Mouse (Mus musculus) CH12.LX (cell line): ENCODE measurements around the gene Wfdc3. TPM values are rescaled to one million over a fixed set of nuclear protein-coding genes. Genes with fewer than 3 reads are reported as not detected.

Experiments
- DNase-seq: peaks from one replicate; pipeline ENCODE4 v3.0.0-alpha.2; 2013; ENCODE audit errors: extremely low read depth
- H3K27ac ChIP-seq: 2 replicates; pipeline ENCODE4 v1.5.1; 2012; ENCODE audit warnings: low read depth, mild to moderate bottlenecking, control low read depth, moderate library complexity; ENCODE audit not compliant: insufficient read depth
- H3K27me3 ChIP-seq: replicated peaks from 2 replicates; pipeline ENCODE3; 2012; ENCODE audit warnings: inconsistent platforms
- H3K36me3 ChIP-seq, 2 experiments: replicated peaks in 1 of 2; 2 replicates each; pipeline versions ENCODE3 to v1.6.1; 2012; ENCODE audit warnings: inconsistent platforms in 1 of 2, low read length in 1 of 2, mild to moderate bottlenecking in 1 of 2, mixed read lengths in 1 of 2, moderate library complexity in 1 of 2; ENCODE audit not compliant: control insufficient read depth in 1 of 2, insufficient read depth in 1 of 2
- H3K4me1 ChIP-seq, 2 experiments: 2 replicates each; pipeline ENCODE4 v1.6.1; 2012; ENCODE audit warnings: inconsistent platforms in 1 of 2, moderate library complexity in 1 of 2; ENCODE audit not compliant: insufficient read depth in 2 of 2, control insufficient read depth in 1 of 2
- H3K4me2 ChIP-seq: 2 replicates; pipeline ENCODE4 v1.6.1; 2012; ENCODE audit warnings: low read depth, mild to moderate bottlenecking, control low read depth; ENCODE audit not compliant: poor library complexity, insufficient read depth, severe bottlenecking
- H3K4me3 ChIP-seq, 3 experiments: fragments of 150-350 bp in 1 of 3; sonication (generic) in 1 of 3; replicated peaks in 1 of 3; 2 replicates each; pipeline versions ENCODE3 to v1.5.1; 2011 to 2012; ENCODE audit warnings: low read depth in 2 of 3, low read length in 2 of 3, mild to moderate bottlenecking in 2 of 3, moderate library complexity in 2 of 3, control low read depth in 1 of 3, improper control_type of control experiment in 1 of 3, inconsistent platforms in 1 of 3, mixed read lengths in 1 of 3; ENCODE audit not compliant: poor library complexity in 1 of 3
- H3K79me2 ChIP-seq: replicated peaks from 2 replicates; pipeline ENCODE4 v1.6.1; 2012; ENCODE audit warnings: mild to moderate bottlenecking, moderate library complexity; ENCODE audit not compliant: control insufficient read depth, poor library complexity, insufficient read depth, severe bottlenecking; ENCODE audit errors: extremely low read depth
- H3K9ac ChIP-seq: 2 replicates; pipeline ENCODE4 v1.6.1; 2012; ENCODE audit warnings: low read depth, mild to moderate bottlenecking, control low read depth, moderate library complexity; ENCODE audit not compliant: insufficient read depth
- H3K9me3 ChIP-seq: replicated peaks from 2 replicates; pipeline ENCODE3; 2012; ENCODE audit warnings: low read length, inconsistent platforms, mixed read lengths
- CTCF ChIP-seq, 2 experiments: IDR thresholded peaks in 1 of 2; conservative IDR thresholded peaks in 1 of 2; 2 replicates each; pipeline ENCODE4 v1.5.1; 2011 to 2012; ENCODE audit warnings: low read depth in 2 of 2, low read length in 2 of 2, improper control_type of control experiment in 1 of 2, inconsistent platforms in 1 of 2, mild to moderate bottlenecking in 1 of 2, moderate library complexity in 1 of 2
- ETS1 ChIP-seq: conservative IDR thresholded peaks from 2 replicates; pipeline ENCODE4 v1.6.1; 2012; ENCODE audit warnings: low read depth, mild to moderate bottlenecking, inconsistent platforms, low read length, improper control_type of control experiment, moderate library complexity
- HCFC1 ChIP-seq: IDR thresholded peaks from 2 replicates; pipeline ENCODE4 v1.6.1; 2012; ENCODE audit warnings: low read depth, mild to moderate bottlenecking, inconsistent platforms, low read length, improper control_type of control experiment
- IRF4 ChIP-seq: IDR thresholded peaks from 2 replicates; pipeline ENCODE4 v1.6.1; 2014; ENCODE audit warnings: low read depth, mild to moderate bottlenecking, inconsistent platforms, low read length, improper control_type of control experiment
- JUND ChIP-seq: conservative IDR thresholded peaks from 2 replicates; pipeline ENCODE4 v1.6.1; 2011; ENCODE audit warnings: low read depth, low read length, improper control_type of control experiment
- MAFK ChIP-seq: IDR thresholded peaks from 2 replicates; pipeline ENCODE4 v1.6.1; 2011; ENCODE audit warnings: low read length, improper control_type of control experiment; ENCODE audit not compliant: insufficient replicate concordance
- MAZ ChIP-seq: IDR thresholded peaks from 2 replicates; pipeline ENCODE4 v1.6.1; 2012; ENCODE audit warnings: low read depth, mild to moderate bottlenecking, inconsistent platforms, low read length, improper control_type of control experiment, moderate library complexity
- MEF2A ChIP-seq: IDR thresholded peaks from 2 replicates; pipeline ENCODE4 v1.6.1; 2014; ENCODE audit warnings: low read depth, mild to moderate bottlenecking, inconsistent platforms, low read length, improper control_type of control experiment, borderline replicate concordance
- MXI1 ChIP-seq: IDR thresholded peaks from 2 replicates; pipeline ENCODE4 v1.6.1; 2011; ENCODE audit warnings: mild to moderate bottlenecking, low read depth, low read length, improper control_type of control experiment
- NELFE ChIP-seq: IDR thresholded peaks from 2 replicates; pipeline ENCODE4 v1.6.1; 2011; ENCODE audit warnings: low read depth, low read length, improper control_type of control experiment
- POLR2A ChIP-seq: IDR thresholded peaks from 2 replicates; pipeline ENCODE4 v1.6.1; 2011; ENCODE audit warnings: low read depth, mild to moderate bottlenecking, improper control_type of control experiment, low read length
- RAD21 ChIP-seq: IDR thresholded peaks from 2 replicates; pipeline ENCODE4 v1.6.1; 2011; ENCODE audit warnings: low read depth, mild to moderate bottlenecking, low read length, improper control_type of control experiment, moderate library complexity
- RCOR1 ChIP-seq: conservative IDR thresholded peaks from 2 replicates; pipeline ENCODE4 v1.6.1; 2012; ENCODE audit warnings: low read depth, mild to moderate bottlenecking, inconsistent platforms, low read length, improper control_type of control experiment
- SMC3 ChIP-seq: IDR thresholded peaks from 2 replicates; pipeline ENCODE4 v1.6.1; 2011; ENCODE audit warnings: low read depth, low read length, improper control_type of control experiment
- TBP ChIP-seq: conservative IDR thresholded peaks from 2 replicates; pipeline ENCODE4 v1.6.1; 2011; ENCODE audit warnings: low read depth, low read length, improper control_type of control experiment
- UBTF ChIP-seq: IDR thresholded peaks from 2 replicates; pipeline ENCODE4 v1.6.1; 2012; ENCODE audit warnings: low read depth, mild to moderate bottlenecking, inconsistent platforms, low read length, improper control_type of control experiment, moderate library complexity
- USF2 ChIP-seq: conservative IDR thresholded peaks from 2 replicates; pipeline ENCODE4 v1.6.1; 2011; ENCODE audit warnings: low read depth, low read length, improper control_type of control experiment
- ZC3H11A ChIP-seq: IDR thresholded peaks from 2 replicates; pipeline ENCODE4 v1.6.1; 2012; ENCODE audit warnings: low read depth, mild to moderate bottlenecking, inconsistent platforms, low read length, improper control_type of control experiment
- ZKSCAN1 ChIP-seq: IDR thresholded peaks from 2 replicates; pipeline ENCODE4 v1.6.1; 2012; ENCODE audit warnings: low read depth, inconsistent platforms, low read length, improper control_type of control experiment, borderline replicate concordance
- ZNF384 ChIP-seq: IDR thresholded peaks from 2 replicates; pipeline ENCODE4 v1.6.1; 2012; ENCODE audit warnings: low read depth, low read length, improper control_type of control experiment, inconsistent platforms
- dilution Hi-C: fragments of 300-500 bp; cut with MboI; formaldehyde crosslinking; loops from 2 replicates; pipeline ENCODE4 v1.14.3; 2020; ENCODE audit warnings: low sequenced_read_pairs; ENCODE audit not compliant: extremely low pct_unique_long_range_greater_than_20kb, extremely low pct_ligation_motif_present
- in situ Hi-C: fragments of 300-500 bp; cut with MboI; formaldehyde crosslinking; loops from 3 replicates; pipeline ENCODE4 v1.14.3; 2019; ENCODE audit warnings: low sequenced_read_pairs, low pct_ligation_motif_present, low pct_unique_long_range_greater_than_20kb, mixed read lengths
- polyA plus RNA-seq: library from polyadenylated mRNA; unstranded; fragments of >175 nt; gene quantifications from 2 replicates; pipeline ENCODE4 v1.2.1, GENCODE M21; 2012; ENCODE audit warnings: low read depth; ENCODE audit not compliant: insufficient read length
- total RNA-seq, 2 experiments: library from RNA; depleted of rRNA; stranded (reverse); fragments of 300-350 nt in 1 of 2; fragments of >200 nt in 1 of 2; gene quantifications; 2 replicates each; pipeline ENCODE4 v1.2.3; 2012 to 2014

Wfdc3 gene
- total and polyA plus RNA-seq, 3 experiments: 0.21 TPM; not detected in 2

GRCm38 (mm10) chr2:164704235-164704634 lies 41.5 kb downstream of the Wfdc3 start:
- TF ChIP-seq CTCF (conservative IDR thresholded peaks at IDR 0.05 in 1 of 2, IDR thresholded peaks at IDR 0.05 in 1 of 2; ENCODE audit: low read depth in 2 of 2, low read length in 2 of 2): peak in 1 of 2 experiments; percentile 13; a peak in 2 of 4 replicates
- TF ChIP-seq ZKSCAN1: no peak

GRCm38 (mm10) chr2:164701761-164702160 lies 44.0 kb downstream of the Wfdc3 start:
- Histone ChIP-seq H3K9ac (no peak overlapping the region), H3K79me2 (no peaks in the 10 kb centered on the region), H3K4me1 (0 out of 4 replicates have a peak, but pooled peaks cover 0 to 2% of the 10 kb centered on the region in 2 experiments), H3K4me3 (no peak overlapping the region), H3K36me3 (no peaks in the 10 kb centered on the region), H3K9me3 (peaks cover 8% of the 10 kb centered on the region), H3K27me3 (peaks cover 77% of the 10 kb centered on the region), H3K4me2 (no peak overlapping the region), H3K27ac (no peak overlapping the region)
- TF ChIP-seq IRF4 (no peak), POLR2A (no peak), NELFE (no peak), MAFK (no peak), HCFC1 (no peak), ZC3H11A (no peak), SMC3 (no peak), MEF2A (no peak), RAD21 (no peak), ZNF384 (no peak), MXI1 (no peak), JUND (no peak)
- in situ Hi-C loops (no loop called here), dilution Hi-C loops (no loop called here)
- DNase-seq: no peak

More at GRCm38 (mm10) chr2:164704235-164704634, 41.5 kb downstream of the Wfdc3 start:
- 0 out of 4 replicates have a peak, but pooled peaks cover 0 to 2% of the 10 kb centered on the region in 2 experiments for H3K4me1 ChIP-seq
- no peaks in the 10 kb centered on the region for H3K36me3 ChIP-seq
- in situ Hi-C loops: no loop called here
- H3K4me2 ChIP-seq: no peak overlapping the region
- H3K9me3 ChIP-seq: peaks cover 8% of the 10 kb centered on the region
- H3K27ac ChIP-seq: no peak overlapping the region
- H3K79me2 ChIP-seq: no peaks in the 10 kb centered on the region
- H3K4me3 ChIP-seq: no peak overlapping the region
- no peak for DNase-seq
- H3K9ac ChIP-seq: no peak overlapping the region
- H3K27me3 ChIP-seq: peaks cover 77% of the 10 kb centered on the region
- dilution Hi-C loops: no loop called here

- DNase-seq: no peak
- Histone ChIP-seq H3K9me3 (peaks cover 8% of the 10 kb centered on the region), H3K27me3 (peaks cover 79% of the 10 kb centered on the region), H3K79me2 (no peaks in the 10 kb centered on the region), H3K27ac (no peak overlapping the region), H3K4me1 (0 out of 4 replicates have a peak, but pooled peaks cover 0 to 2% of the 10 kb centered on the region in 2 experiments), H3K36me3 (no peaks in the 10 kb centered on the region), H3K9ac (no peak overlapping the region), H3K4me3 (no peak overlapping the region), H3K4me2 (no peak overlapping the region)
- in situ Hi-C loops (no loop called here), dilution Hi-C loops (no loop called here)
- no peak for TF ChIP-seq ETS1
- TF ChIP-seq RCOR1: no peak
- TF ChIP-seq UBTF: no peak
- no peak for TF ChIP-seq ZKSCAN1
- no peak for TF ChIP-seq USF2
- TF ChIP-seq POLR2A: no peak
- no peak for TF ChIP-seq TBP
- TF ChIP-seq IRF4: no peak
- no peak for TF ChIP-seq MAFK
- TF ChIP-seq MAZ: no peak
These were observed 44.8 kb downstream of the Wfdc3 start for GRCm38 (mm10) chr2:164700959-164701358.
